Comparison of ENCODE assay signal across 9 mouse cellular contexts in the genomic region with DNA sequence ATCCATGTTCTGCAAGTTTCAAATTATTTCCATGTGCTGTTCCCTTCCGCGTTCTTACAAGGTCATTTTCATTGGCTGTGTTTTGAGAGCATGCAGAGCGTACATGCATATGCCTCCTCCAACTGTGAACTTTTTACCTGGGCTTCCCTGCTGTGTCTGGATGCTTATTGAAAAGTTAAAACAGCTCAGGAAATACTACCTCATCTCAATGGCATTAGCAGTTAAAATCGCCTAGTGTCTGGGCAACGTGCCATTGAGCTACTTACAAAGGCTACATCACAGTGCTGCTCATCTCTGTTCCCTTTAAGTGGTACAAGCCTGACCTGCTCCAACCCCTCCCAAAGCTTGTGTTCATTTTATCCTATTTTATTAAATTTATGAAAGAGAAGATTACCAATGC.
DNase-seq lines count a peak whose midpoint lies in the region; ATAC-seq and TF ChIP-seq lines count a peak whose summit lies in the region.
"Had no signal": no experiment of that assay in that cellular context is flagged by ENCODE, and none has a peak within 500 bp of the region (broad histone marks: within the 10 kb centered on the region; RNA-seq: fewer than 3 reads in every experiment).

No protein-coding gene starts in this region.

- TF ChIP-seq POLR2A in limb, embryonic 14.5 days (IDR thresholded peaks at IDR 0.05; ENCODE audit: borderline replicate concordance, extremely low read depth, insufficient read depth, insufficient read length) = no peak

- WGBS in intestine, embryonic 14.5 days = 45% methylated on average over 5 of the region's 5 CpGs
- WGBS in intestine, embryonic 15.5 days = 58% methylated on average over 5 of the region's 5 CpGs
- 9% methylated on average over 5 of the region's 5 CpGs for WGBS in limb, embryonic 14.5 days
- 48% methylated on average over 5 of the region's 5 CpGs for WGBS in forebrain, embryonic 15.5 days

- H3K4me1 ChIP-seq in intestine, embryonic 14.5 days (replicated peaks; ENCODE audit: control insufficient read depth, insufficient read depth, low read length) = 0 out of 2 replicates have a peak, but pooled peaks cover 5% of the 10 kb centered on the region
- no peaks in the 10 kb centered on the region for H3K4me1 ChIP-seq in intestine, embryonic 15.5 days (replicated peaks)
- H3K4me1 ChIP-seq in limb, embryonic 14.5 days (ENCODE audit: control insufficient read depth, insufficient read depth, low read length) = peaks cover 17% of the 10 kb centered on the region
- H3K4me1 ChIP-seq in forebrain, embryonic 15.5 days = peaks cover 6% of the 10 kb centered on the region

- no peaks in the 10 kb centered on the region for H3K27me3 ChIP-seq in intestine, embryonic 14.5 days (replicated peaks; ENCODE audit: control insufficient read depth, insufficient read depth, low read length)
- H3K27me3 ChIP-seq in intestine, embryonic 15.5 days (replicated peaks) = no peaks in the 10 kb centered on the region
- no peaks in the 10 kb centered on the region for H3K27me3 ChIP-seq in limb, embryonic 14.5 days (ENCODE audit: control insufficient read depth, insufficient read depth, low read length)
- H3K27me3 ChIP-seq in forebrain, embryonic 15.5 days = no peaks in the 10 kb centered on the region

- no peaks in the 10 kb centered on the region for H3K36me3 ChIP-seq in intestine, embryonic 14.5 days (ENCODE audit: control insufficient read depth, insufficient read depth, low read length)
- no peaks in the 10 kb centered on the region for H3K36me3 ChIP-seq in intestine, embryonic 15.5 days
- H3K36me3 ChIP-seq in limb, embryonic 14.5 days (ENCODE audit: control insufficient read depth, insufficient read depth, low read length) = no peaks in the 10 kb centered on the region
- H3K36me3 ChIP-seq in forebrain, embryonic 15.5 days = no peaks in the 10 kb centered on the region
- H3K36me3 ChIP-seq: G1E had no signal

- no peak for DNase-seq in intestine, embryonic 14.5 days (ENCODE audit: low spot score)
- DNase-seq in brain, adult 2 months (ENCODE audit: low read depth, low spot score) = peak; percentile 78
- DNase-seq in heart, adult 8-10 months (ENCODE audit: low spot score) = peak; percentile 39
- peak; percentile 94 for DNase-seq in limb, embryonic 14.5 days (ENCODE audit: low spot score)
- no peak for DNase-seq in yolk sac, embryonic 10.5 days (ENCODE audit: low spot score)
- DNase-seq in left cerebral cortex, adult 18-20 months (ENCODE audit: low spot score in 2 of 2) = no peak

- H3K4me3 ChIP-seq in intestine, embryonic 14.5 days (ENCODE audit: low read depth, low read length) = no peak overlapping the region
- H3K4me3 ChIP-seq in intestine, embryonic 15.5 days (replicated peaks) = no peak overlapping the region
- no peak overlapping the region for H3K4me3 ChIP-seq in limb, embryonic 14.5 days (replicated peaks; ENCODE audit: low read length)
- no peak overlapping the region for H3K4me3 ChIP-seq in forebrain, embryonic 15.5 days

- H3K9me3 ChIP-seq in intestine, embryonic 14.5 days (ENCODE audit: control insufficient read depth, low read length) = no peaks in the 10 kb centered on the region
- no peaks in the 10 kb centered on the region for H3K9me3 ChIP-seq in intestine, embryonic 15.5 days
- H3K9me3 ChIP-seq in limb, embryonic 14.5 days (ENCODE audit: control insufficient read depth, low read length) = no peaks in the 10 kb centered on the region
- no peaks in the 10 kb centered on the region for H3K9me3 ChIP-seq in forebrain, embryonic 15.5 days
- H3K9me3 ChIP-seq: G1E had no signal

- H3K9ac ChIP-seq in intestine, embryonic 14.5 days (ENCODE audit: low read length) = no peak overlapping the region
- H3K9ac ChIP-seq in intestine, embryonic 15.5 days = no peak overlapping the region
- no peak overlapping the region for H3K9ac ChIP-seq in limb, embryonic 14.5 days (ENCODE audit: low read depth, low read length, severe bottlenecking)
- H3K9ac ChIP-seq in forebrain, embryonic 15.5 days (replicated peaks) = no peak overlapping the region

- no peak overlapping the region for H3K4me2 ChIP-seq in intestine, embryonic 14.5 days (ENCODE audit: low read length)
- no peak overlapping the region for H3K4me2 ChIP-seq in intestine, embryonic 15.5 days (replicated peaks)
- H3K4me2 ChIP-seq in limb, embryonic 14.5 days (replicated peaks; ENCODE audit: low read depth, low read length, severe bottlenecking) = no peak overlapping the region
- H3K4me2 ChIP-seq in forebrain, embryonic 15.5 days (replicated peaks) = no peak overlapping the region

- H3K27ac ChIP-seq in intestine, embryonic 14.5 days (ENCODE audit: low read depth) = no peak overlapping the region
- H3K27ac ChIP-seq in intestine, embryonic 15.5 days = no peak overlapping the region
- H3K27ac ChIP-seq in limb, embryonic 14.5 days (replicated peaks; ENCODE audit: low read depth, low read length) = no peak overlapping the region
- no peak overlapping the region for H3K27ac ChIP-seq in forebrain, embryonic 15.5 days (replicated peaks)

- peak; percentile 70; the same call in 1 of the 2 replicates for ATAC-seq in intestine, embryonic 14.5 days (replicated peaks; ENCODE audit: low FRiP score, low TSS enrichment, low read depth)
- ATAC-seq in intestine, embryonic 15.5 days = no peak
- ATAC-seq in limb, embryonic 14.5 days (ENCODE audit: low FRiP score, low read depth) = peak; percentile 91
- no peak for ATAC-seq in forebrain, embryonic 15.5 days (replicated peaks)

Comparison
In these comparisons a context has a peak if more than half of its experiments do, and no peak if none do; other contexts are left out.
1. ATAC-seq: peak in intestine, embryonic 14.5 days (single experiment) and limb, embryonic 14.5 days (single experiment); none in intestine, embryonic 15.5 days (single experiment) and forebrain, embryonic 15.5 days (single experiment).
2. DNase-seq: peak in brain, adult 2 months (single experiment), heart, adult 8-10 months (single experiment) and limb, embryonic 14.5 days (single experiment); none in intestine, embryonic 14.5 days (single experiment), yolk sac, embryonic 10.5 days (single experiment) and left cerebral cortex, adult 18-20 months (0 of 2).